Mouse (Mus musculus) left cerebral cortex, adult 18-20 months (tissue): Measurements from ENCODE around the gene Tox2. TPM values are rescaled to one million over a fixed set of nuclear protein-coding genes. Genes with fewer than 3 reads are reported as not detected.

ENCODE experiments used
- DNase-seq, 2 experiments: peaks; one replicate each; pipeline ENCODE4 v3.0.0; 2021 to 2022; ENCODE audit warnings: low spot score in 2 of 2, mixed read lengths in 1 of 2
- total RNA-seq, 2 experiments: library from RNA; stranded (reverse); gene quantifications; 2 replicates each; pipeline ENCODE4 v1.2.3; 2021

The Tox2 gene
- total RNA-seq, 2 experiments from 2014 or later = 28.0 to 32.5 TPM

GRCm38 (mm10) chr2:163204548-163205261, 1.8 kb downstream of the Tox2 start:
- peak in 1 of 2 experiments; percentile 13 for DNase-seq

GRCm38 (mm10) chr2:163205262-163205647, 2.3 kb downstream of the Tox2 start:
- no peak for DNase-seq

- no peak for DNase-seq
Observed at GRCm38 (mm10) chr2:163205737-163206490, 3.0 kb downstream of the Tox2 start.

- DNase-seq = no peak
Observed at GRCm38 (mm10) chr2:163207315-163207714, 4.4 kb downstream of the Tox2 start.

- peak; percentile 60 to 71 for DNase-seq
Observed at GRCm38 (mm10) chr2:163209139-163209538, 6.2 kb downstream of the Tox2 start.

- DNase-seq = no peak
Observed at GRCm38 (mm10) chr2:163213085-163213484, 10.2 kb downstream of the Tox2 start.

GRCm38 (mm10) chr2:163218095-163218494, 15.2 kb downstream of the Tox2 start:
- no peak for DNase-seq

GRCm38 (mm10) chr2:163218571-163218970, 15.6 kb downstream of the Tox2 start:
- DNase-seq = no peak

- no peak for DNase-seq
Observed at GRCm38 (mm10) chr2:163219447-163219846, 16.5 kb downstream of the Tox2 start.

- no peak for DNase-seq
Observed at GRCm38 (mm10) chr2:163220706-163221105, 17.8 kb downstream of the Tox2 start.

GRCm38 (mm10) chr2:163225302-163225701, 22.4 kb downstream of the Tox2 start:
- DNase-seq = no peak

- DNase-seq = no peak
Observed at GRCm38 (mm10) chr2:163229050-163229449, 26.1 kb downstream of the Tox2 start.

- no peak for DNase-seq
Observed at GRCm38 (mm10) chr2:163231781-163232534, 29.0 kb downstream of the Tox2 start.

- DNase-seq = no peak
Observed at GRCm38 (mm10) chr2:163233666-163234065, 30.7 kb downstream of the Tox2 start.

- peak in 1 of 2 experiments; percentile 20 for DNase-seq
Observed at GRCm38 (mm10) chr2:163236057-163236456, 33.1 kb downstream of the Tox2 start.

- DNase-seq = no peak
Observed at GRCm38 (mm10) chr2:163237999-163238529, 35.1 kb downstream of the Tox2 start.

- DNase-seq = no peak
Observed at GRCm38 (mm10) chr2:163239945-163240344, 37.0 kb downstream of the Tox2 start.

GRCm38 (mm10) chr2:163241867-163242266, 38.9 kb downstream of the Tox2 start:
- no peak for DNase-seq

- peak; percentile 23 to 29 for DNase-seq
Observed at GRCm38 (mm10) chr2:163243917-163244852, 41.3 kb downstream of the Tox2 start.

GRCm38 (mm10) chr2:163248912-163249311, 46.0 kb downstream of the Tox2 start:
- DNase-seq = no peak
